Mouse (Mus musculus): ENCODE measurements around the gene Abca1.

DNA sequence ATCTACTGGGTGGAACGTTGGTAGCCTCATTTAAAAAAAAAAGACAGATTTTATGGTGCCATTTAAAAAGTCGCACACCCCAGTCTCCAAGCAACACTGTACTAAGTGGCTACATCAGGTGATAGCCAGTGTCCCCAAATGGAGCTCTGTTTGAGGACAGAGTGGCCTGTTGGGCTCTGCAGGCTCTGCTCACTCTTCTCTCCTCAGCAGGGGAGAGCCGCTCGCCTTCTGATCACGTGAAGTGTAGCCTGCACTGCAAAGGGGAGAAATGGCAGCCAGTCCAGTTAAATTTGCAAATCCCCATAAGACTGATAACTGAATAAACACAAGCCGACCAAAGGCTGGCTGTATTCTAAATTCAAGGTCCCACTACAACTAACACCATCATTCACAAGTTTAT, 6.0 kb downstream of the Abca1 start:
- no peak for TF ChIP-seq GATA1 (IDR thresholded peaks at IDR 0.05; ENCODE audit: borderline replicate concordance, low read length)
- TF ChIP-seq FLI1 (IDR thresholded peaks at IDR 0.05; ENCODE audit: low read length): no peak
